Mouse (Mus musculus): ENCODE results near the gene Col6a3.

- TF ChIP-seq CTCF (IDR thresholded peaks at IDR 0.05; ENCODE audit: low read depth) (no peak), EP300 (optimal IDR thresholded peaks at IDR 0.05) (no peak)
These were observed 120.4 kb downstream of the Col6a3 start for GRCm38 (mm10) chr1:90723325-90723724.
